Mouse (Mus musculus): ENCODE results near the gene Plin1. TPM values are rescaled to one million over a fixed set of nuclear protein-coding genes. Genes with fewer than 3 reads are reported as not detected.
A peak's percentile ranks its signal among the peaks of the same experiment; 100 is the strongest.

The Plin1 gene
- polyA plus RNA-seq (2016; fragmentation: Nextera tagmentation; extraction: Ambion mirVana): not detected in 2 replicates

- Histone ChIP-seq H3K27ac (no peak within 1 kb of the TSS), H3K9me3 (no peaks in the 10 kb centered on the region), H3K36me3 (peaks cover 11% of the 10 kb centered on the region; the same call in 1 of the 2 replicates), H3K4me3 (no peak within 1 kb of the TSS), H3K4me1 (no peaks in the 10 kb centered on the region), H3K9ac (no peak within 1 kb of the TSS), H3K27me3 (replicated peaks) (no peaks in the 10 kb centered on the region), H3K4me2 (replicated peaks) (no peak within 1 kb of the TSS)
- ATAC-seq (ENCODE audit: low FRiP score, low read depth): no peak
- WGBS: 60% methylated on average over 4 of the region's 4 CpGs
These were observed at the start of gene Plin1 for GRCm38 (mm10) chr7:79732622-79733021. Plin1 (minus strand) TSS chr7:79732903.

- H3K9me3 ChIP-seq: no peaks in the 10 kb centered on the region
These were observed 49.8 kb upstream of the Plin1 start for GRCm38 (mm10) chr7:79782516-79782855.

GRCm38 (mm10) chr7:79781826-79782515 lies 49.3 kb upstream of the Plin1 start:
- Histone ChIP-seq H3K27ac (no peak overlapping the region), H3K4me2 (replicated peaks) (no peak overlapping the region), H3K4me1 (no peaks in the 10 kb centered on the region), H3K9ac (no peak overlapping the region), H3K9me3 (no peaks in the 10 kb centered on the region), H3K4me3 (no peak overlapping the region), H3K27me3 (replicated peaks) (no peaks in the 10 kb centered on the region), H3K36me3 (no peaks in the 10 kb centered on the region)
- 84% methylated on average over 11 of the region's 11 CpGs for WGBS
- ATAC-seq (ENCODE audit: low FRiP score, low read depth): no peak

More at GRCm38 (mm10) chr7:79782516-79782855, 49.8 kb upstream of the Plin1 start:
- no peak overlapping the region for H3K4me2 ChIP-seq (replicated peaks)
- no peaks in the 10 kb centered on the region for H3K36me3 ChIP-seq
- H3K9ac ChIP-seq: no peak overlapping the region
- H3K27me3 ChIP-seq (replicated peaks): no peaks in the 10 kb centered on the region
- no peak for ATAC-seq (ENCODE audit: low FRiP score, low read depth)
- WGBS: 84% methylated on average over 2 of the region's 2 CpGs
- H3K4me1 ChIP-seq: no peaks in the 10 kb centered on the region
- H3K4me3 ChIP-seq: no peak overlapping the region
- H3K27ac ChIP-seq: no peak overlapping the region

GRCm38 (mm10) chr7:79780647-79781626 lies 48.2 kb upstream of the Plin1 start:
- WGBS: 32% methylated on average over 16 of the region's 16 CpGs
- H3K4me2 ChIP-seq (replicated peaks): peak overlapping the region; percentile 48
- no peak; the same call in 1 of the 2 replicates for ATAC-seq (ENCODE audit: low FRiP score, low read depth)

GRCm38 (mm10) chr7:79771561-79772512 lies 39.1 kb upstream of the Plin1 start:
- Histone ChIP-seq H3K27me3 (replicated peaks) (no peaks in the 10 kb centered on the region), H3K36me3 (no peaks in the 10 kb centered on the region), H3K4me3 (no peak overlapping the region), H3K27ac (no peak overlapping the region), H3K4me2 (replicated peaks) (no peak overlapping the region), H3K4me1 (no peaks in the 10 kb centered on the region), H3K9ac (no peak overlapping the region), H3K9me3 (no peaks in the 10 kb centered on the region)
- WGBS: 36% methylated on average over 15 of the region's 15 CpGs
- ATAC-seq (ENCODE audit: low FRiP score, low read depth): no peak

More at GRCm38 (mm10) chr7:79780647-79781626, 48.2 kb upstream of the Plin1 start:
- H3K27me3 ChIP-seq (replicated peaks): no peaks in the 10 kb centered on the region
- H3K36me3 ChIP-seq: no peaks in the 10 kb centered on the region
- 0 out of 2 replicates have a peak overlapping the region, but pooled peaks have one; percentile 30 for H3K9ac ChIP-seq
- H3K4me3 ChIP-seq: no peak overlapping the region
- no peaks in the 10 kb centered on the region for H3K9me3 ChIP-seq
- no peaks in the 10 kb centered on the region for H3K4me1 ChIP-seq
- H3K27ac ChIP-seq: no peak overlapping the region

- Histone ChIP-seq H3K4me3 (no peak overlapping the region), H3K9me3 (no peaks in the 10 kb centered on the region), H3K27me3 (replicated peaks) (no peaks in the 10 kb centered on the region), H3K4me1 (no peaks in the 10 kb centered on the region), H3K27ac (no peak overlapping the region), H3K36me3 (no peaks in the 10 kb centered on the region), H3K9ac (no peak overlapping the region), H3K4me2 (replicated peaks) (no peak overlapping the region)
- WGBS: 79% methylated on average over 3 of the region's 3 CpGs
- no peak for ATAC-seq (ENCODE audit: low FRiP score, low read depth)
These were observed 37.0 kb upstream of the Plin1 start for GRCm38 (mm10) chr7:79769664-79770063.

GRCm38 (mm10) chr7:79765991-79766390 lies 33.3 kb upstream of the Plin1 start:
- 38% methylated on average over 1 of the region's 1 CpGs for WGBS
- H3K36me3 ChIP-seq: no peaks in the 10 kb centered on the region

GRCm38 (mm10) chr7:79762106-79762505 lies 29.4 kb upstream of the Plin1 start:
- 85% methylated on average over 8 of the region's 8 CpGs for WGBS
- H3K4me2 ChIP-seq (replicated peaks): no peak overlapping the region
- H3K27ac ChIP-seq: no peak overlapping the region
- H3K4me1 ChIP-seq: no peaks in the 10 kb centered on the region
- ATAC-seq (ENCODE audit: low FRiP score, low read depth): no peak
- no peaks in the 10 kb centered on the region for H3K36me3 ChIP-seq
- H3K27me3 ChIP-seq (replicated peaks): no peaks in the 10 kb centered on the region
- H3K4me3 ChIP-seq: no peak overlapping the region
- H3K9ac ChIP-seq: no peak overlapping the region
- H3K9me3 ChIP-seq: no peaks in the 10 kb centered on the region

More at GRCm38 (mm10) chr7:79765991-79766390, 33.3 kb upstream of the Plin1 start:
- ATAC-seq (ENCODE audit: low FRiP score, low read depth): no peak
- H3K9me3 ChIP-seq: no peaks in the 10 kb centered on the region
- H3K27me3 ChIP-seq (replicated peaks): no peaks in the 10 kb centered on the region
- H3K27ac ChIP-seq: no peak overlapping the region
- H3K9ac ChIP-seq: no peak overlapping the region
- H3K4me3 ChIP-seq: no peak overlapping the region
- H3K4me1 ChIP-seq: no peaks in the 10 kb centered on the region
- H3K4me2 ChIP-seq (replicated peaks): no peak overlapping the region

- Histone ChIP-seq H3K27me3 (replicated peaks) (no peaks in the 10 kb centered on the region), H3K27ac (no peak overlapping the region), H3K9ac (no peak overlapping the region), H3K9me3 (no peaks in the 10 kb centered on the region), H3K4me3 (no peak overlapping the region), H3K4me2 (replicated peaks) (no peak overlapping the region), H3K36me3 (no peaks in the 10 kb centered on the region), H3K4me1 (no peaks in the 10 kb centered on the region)
- no peak for ATAC-seq (ENCODE audit: low FRiP score, low read depth)
- WGBS: 84% methylated on average over 5 of the region's 5 CpGs
These were observed 28.6 kb upstream of the Plin1 start for GRCm38 (mm10) chr7:79761124-79761876.

- no peak overlapping the region for H3K4me3 ChIP-seq
- H3K4me2 ChIP-seq (replicated peaks): no peak overlapping the region
These were observed 27.1 kb upstream of the Plin1 start for GRCm38 (mm10) chr7:79759766-79760165.

GRCm38 (mm10) chr7:79758176-79758575 lies 25.5 kb upstream of the Plin1 start:
- no peak for ATAC-seq (ENCODE audit: low FRiP score, low read depth)
- no peaks in the 10 kb centered on the region for H3K9me3 ChIP-seq
- no peaks in the 10 kb centered on the region for H3K4me1 ChIP-seq
- H3K36me3 ChIP-seq: no peaks in the 10 kb centered on the region
- no peak overlapping the region for H3K9ac ChIP-seq
- no peak overlapping the region for H3K4me3 ChIP-seq
- no peak overlapping the region for H3K27ac ChIP-seq
- no peak overlapping the region for H3K4me2 ChIP-seq (replicated peaks)
- WGBS: 81% methylated on average over 6 of the region's 6 CpGs
- H3K27me3 ChIP-seq (replicated peaks): no peaks in the 10 kb centered on the region

More at GRCm38 (mm10) chr7:79759766-79760165, 27.1 kb upstream of the Plin1 start:
- no peaks in the 10 kb centered on the region for H3K9me3 ChIP-seq
- ATAC-seq (ENCODE audit: low FRiP score, low read depth): no peak
- no peaks in the 10 kb centered on the region for H3K36me3 ChIP-seq
- no peaks in the 10 kb centered on the region for H3K4me1 ChIP-seq
- no peak overlapping the region for H3K9ac ChIP-seq
- H3K27me3 ChIP-seq (replicated peaks): no peaks in the 10 kb centered on the region
- H3K27ac ChIP-seq: no peak overlapping the region

Measured in neural tube, embryonic 12.5 days (tissue).